Mouse (Mus musculus): ENCODE results near the gene Nhlh1.

Gene Nhlh1

GRCm38 (mm10) chr1:172053541-172054440 is 3.6 kb downstream of the Nhlh1 start:
- no peak for DNase-seq (ENCODE audit: low spot score)

GRCm38 (mm10) chr1:172052766-172053279 is 4.5 kb downstream of the Nhlh1 start:
- no peak for DNase-seq (ENCODE audit: low spot score)

- DNase-seq (ENCODE audit: low spot score) = no peak
These were observed 8.1 kb downstream of the Nhlh1 start for GRCm38 (mm10) chr1:172049131-172049782.

GRCm38 (mm10) chr1:172048241-172048734 is 9.1 kb downstream of the Nhlh1 start:
- DNase-seq (ENCODE audit: low spot score) = no peak

- peak; percentile 73 for DNase-seq (ENCODE audit: low spot score)
These were observed 10.4 kb downstream of the Nhlh1 start for GRCm38 (mm10) chr1:172046938-172047337.

GRCm38 (mm10) chr1:172046410-172046809 is 11.0 kb downstream of the Nhlh1 start:
- DNase-seq (ENCODE audit: low spot score) = no peak

- no peak for DNase-seq (ENCODE audit: low spot score)
These were observed 27.5 kb downstream of the Nhlh1 start for GRCm38 (mm10) chr1:172029914-172030313.

GRCm38 (mm10) chr1:172028394-172029275 is 28.7 kb downstream of the Nhlh1 start, which contains the start of gene Vangl2:
Vangl2 (minus strand) TSS chr1:172028444.
- no peak for DNase-seq (ENCODE audit: low spot score)

GRCm38 (mm10) chr1:172027809-172028102 is 29.6 kb downstream of the Nhlh1 start:
- DNase-seq (ENCODE audit: low spot score) = no peak

GRCm38 (mm10) chr1:172027010-172027808 is 30.2 kb downstream of the Nhlh1 start:
- DNase-seq (ENCODE audit: low spot score) = peak; percentile 87

- DNase-seq (ENCODE audit: low spot score) = peak; percentile 30
These were observed 31.0 kb downstream of the Nhlh1 start for GRCm38 (mm10) chr1:172026201-172026901.

GRCm38 (mm10) chr1:172025201-172025904 is 32.0 kb downstream of the Nhlh1 start:
- DNase-seq (ENCODE audit: low spot score) = no peak

- DNase-seq (ENCODE audit: low spot score) = no peak
These were observed 33.1 kb downstream of the Nhlh1 start for GRCm38 (mm10) chr1:172024140-172024895.

- DNase-seq (ENCODE audit: low spot score) = no peak
These were observed 37.4 kb downstream of the Nhlh1 start for GRCm38 (mm10) chr1:172019863-172020521.

- DNase-seq (ENCODE audit: low spot score) = no peak
These were observed 38.0 kb downstream of the Nhlh1 start for GRCm38 (mm10) chr1:172019339-172019738.

- DNase-seq (ENCODE audit: low spot score) = no peak
These were observed 38.7 kb downstream of the Nhlh1 start for GRCm38 (mm10) chr1:172018336-172019311.

- DNase-seq (ENCODE audit: low spot score) = no peak
These were observed 39.8 kb downstream of the Nhlh1 start for GRCm38 (mm10) chr1:172017517-172018070.

Measured in yolk sac, embryonic 10.5 days (tissue).